Mouse (Mus musculus) kidney, adult 2 months (tissue): ENCODE measurements at regions not wholly inside any gene's neighbourhood (a gene's known extent, or its start where the extent isn't known, plus 50 kb on each side); places are given as distances from the start of the nearest gene placed in this dataset.
A peak's percentile ranks its signal among the peaks of the same experiment; 100 is the strongest.

Source experiments
- DNase-seq: peaks from one replicate; pipeline ENCODE4 v3.0.0; 2021
- H3K27ac ChIP-seq: fragments of 200-500 bp; 2 replicates; pipeline ENCODE4 v1.5.1; 2012; ENCODE audit warnings: low read depth, low read length, control low read depth, inconsistent platforms; ENCODE audit not compliant: insufficient read depth
- H3K27me3 ChIP-seq: fragments of 200-500 bp; replicated peaks from 2 replicates; pipeline ENCODE4 v1.6.1; 2012; ENCODE audit warnings: mild to moderate bottlenecking, moderate library complexity, low read length, inconsistent platforms; ENCODE audit not compliant: control insufficient read depth, insufficient read depth
- H3K36me3 ChIP-seq: fragments of 200-500 bp; 2 replicates; pipeline ENCODE4 v1.6.1; 2012; ENCODE audit warnings: mild to moderate bottlenecking, moderate library complexity, low read length, inconsistent platforms; ENCODE audit not compliant: control insufficient read depth, insufficient read depth
- H3K4me1 ChIP-seq: fragments of 200-500 bp; 2 replicates; pipeline ENCODE4 v1.6.1; 2011; ENCODE audit warnings: low read length; ENCODE audit not compliant: control insufficient read depth, insufficient read depth
- H3K4me3 ChIP-seq: fragments of 200-500 bp; 2 replicates; pipeline ENCODE4 v1.5.1; 2011; ENCODE audit warnings: mild to moderate bottlenecking, low read depth, low read length, control low read depth; ENCODE audit not compliant: insufficient read depth
- CTCF ChIP-seq: fragments of 200-500 bp; conservative IDR thresholded peaks from 2 replicates; pipeline ENCODE4 v1.5.1; 2011; ENCODE audit warnings: low read depth, mild to moderate bottlenecking, control low read depth, low read length, moderate library complexity, mixed read lengths; ENCODE audit not compliant: insufficient read depth, insufficient read length
- POLR2A ChIP-seq: fragments of 200-500 bp; IDR thresholded peaks from one replicate; pipeline ENCODE4 v1.6.1; 2011; ENCODE audit warnings: low read depth, low read length, control low read depth
- WGBS: fragments of 180-500 bp; shearing (Covaris S2); methylation state at CpG from one replicate; pipeline ENCODE4 v1.1.7; 2018; 5-methylcytosine and 5-hydroxymethylcytosine counted together

- whole genome bisulfite sequencing = 70% methylated on average over 1 of the region's 1 CpGs
- no peak for TF ChIP-seq POLR2A
- TF ChIP-seq CTCF = no peak
- Histone ChIP-seq H3K4me1 (peaks cover 5% of the 10 kb centered on the region; the same call in 1 of the 2 replicates), H3K27ac (no peak overlapping the region), H3K27me3 (no peaks in the 10 kb centered on the region), H3K4me3 (no peak overlapping the region), H3K36me3 (no peaks in the 10 kb centered on the region)
- DNase-seq = peak; percentile 71
Measured at GRCm38 (mm10) chr9:78917336-78917735, 302.0 kb downstream of the Cd109 start.

- no peaks in the 10 kb centered on the region for H3K4me1 ChIP-seq
- H3K27me3 ChIP-seq = no peaks in the 10 kb centered on the region
- no peaks in the 10 kb centered on the region for H3K36me3 ChIP-seq
- no peak overlapping the region for H3K4me3 ChIP-seq
- TF ChIP-seq POLR2A (no peak), CTCF (no peak)
- 69% methylated on average over 7 of the region's 7 CpGs for WGBS
- DNase-seq = no peak
- no peak overlapping the region for H3K27ac ChIP-seq
Measured at GRCm38 (mm10) chr9:78925977-78926593, 310.7 kb downstream of the Cd109 start.

- no peaks in the 10 kb centered on the region for H3K36me3 ChIP-seq
- no peak for DNase-seq
- H3K4me1 ChIP-seq = no peaks in the 10 kb centered on the region
- TF ChIP-seq POLR2A (no peak), CTCF (no peak)
- no peaks in the 10 kb centered on the region for H3K27me3 ChIP-seq
- H3K27ac ChIP-seq = no peak overlapping the region
- H3K4me3 ChIP-seq = no peak overlapping the region
Measured at GRCm38 (mm10) chr9:78941648-78942047, 326.3 kb downstream of the Cd109 start.

GRCm38 (mm10) chr9:78964813-78965212 lies 349.5 kb downstream of the Cd109 start:
- WGBS = 20% methylated on average over 1 of the region's 1 CpGs
- Histone ChIP-seq H3K27ac (no peak overlapping the region), H3K4me3 (no peak overlapping the region), H3K27me3 (no peaks in the 10 kb centered on the region), H3K36me3 (no peaks in the 10 kb centered on the region), H3K4me1 (no peaks in the 10 kb centered on the region)
- DNase-seq = no peak
- TF ChIP-seq CTCF (no peak), POLR2A (no peak)

- 75% methylated on average over 14 of the region's 14 CpGs for WGBS
- H3K36me3 ChIP-seq = no peaks in the 10 kb centered on the region
- no peaks in the 10 kb centered on the region for H3K27me3 ChIP-seq
- no peak overlapping the region for H3K27ac ChIP-seq
- no peak overlapping the region for H3K4me3 ChIP-seq
- no peak for DNase-seq
- no peaks in the 10 kb centered on the region for H3K4me1 ChIP-seq
- TF ChIP-seq CTCF = no peak
- no peak for TF ChIP-seq POLR2A
Measured at GRCm38 (mm10) chr9:78965226-78965950, 350.0 kb downstream of the Cd109 start.

- Histone ChIP-seq H3K36me3 (no peaks in the 10 kb centered on the region), H3K4me3 (no peak overlapping the region), H3K4me1 (no peaks in the 10 kb centered on the region), H3K27me3 (no peaks in the 10 kb centered on the region), H3K27ac (no peak overlapping the region)
- no peak for TF ChIP-seq POLR2A
- DNase-seq = no peak
- 78% methylated on average over 3 of the region's 3 CpGs for WGBS
Measured at GRCm38 (mm10) chr9:78971731-78972130, 356.4 kb downstream of the Cd109 start.

GRCm38 (mm10) chr9:78983734-78984133 lies 368.4 kb downstream of the Cd109 start:
- no peaks in the 10 kb centered on the region for H3K36me3 ChIP-seq
- TF ChIP-seq CTCF = no peak
- no peak for TF ChIP-seq POLR2A
- DNase-seq = no peak
- no peaks in the 10 kb centered on the region for H3K4me1 ChIP-seq
- H3K27ac ChIP-seq = no peak overlapping the region
- no peak overlapping the region for H3K4me3 ChIP-seq
- 86% methylated on average over 2 of the region's 2 CpGs for WGBS
- H3K27me3 ChIP-seq = no peaks in the 10 kb centered on the region
